Mouse (Mus musculus) fat pad, adult 2 months (tissue): ENCODE results near the gene Trim41.
"Not testable (repeated sequence)": the region's sequence is repeated elsewhere in the genome, so short reads cannot be mapped to it uniquely, and the experiment has no call there.

Source experiments
- DNase-seq: peaks from one replicate; pipeline ENCODE4 v3.0.0-alpha.2; 2011; ENCODE audit warnings: low read depth, low spot score; ENCODE audit errors: extremely low read depth

The Trim41 gene

DNA sequence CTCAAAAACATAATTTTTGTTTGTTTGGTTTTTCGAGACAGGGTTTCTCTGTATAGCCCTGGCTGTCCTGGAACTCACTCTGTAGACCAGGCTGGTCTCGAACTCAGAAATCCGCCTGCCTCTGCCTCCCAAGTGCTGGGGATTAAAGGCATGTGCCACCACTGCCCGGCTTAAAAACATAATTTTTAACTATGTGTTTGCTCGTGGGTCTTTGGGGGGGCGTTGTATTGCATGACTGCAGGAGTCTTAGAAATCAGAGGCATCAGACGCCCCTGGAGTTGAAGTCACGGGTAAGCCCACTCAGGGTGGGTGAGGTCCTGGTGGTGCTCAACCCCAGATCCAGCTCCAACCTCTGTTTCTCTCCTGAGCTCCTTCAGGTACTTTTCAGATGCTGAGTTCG is 25.3 kb downstream of the Trim41 start:
- not testable (repeated sequence) for DNase-seq

DNA sequence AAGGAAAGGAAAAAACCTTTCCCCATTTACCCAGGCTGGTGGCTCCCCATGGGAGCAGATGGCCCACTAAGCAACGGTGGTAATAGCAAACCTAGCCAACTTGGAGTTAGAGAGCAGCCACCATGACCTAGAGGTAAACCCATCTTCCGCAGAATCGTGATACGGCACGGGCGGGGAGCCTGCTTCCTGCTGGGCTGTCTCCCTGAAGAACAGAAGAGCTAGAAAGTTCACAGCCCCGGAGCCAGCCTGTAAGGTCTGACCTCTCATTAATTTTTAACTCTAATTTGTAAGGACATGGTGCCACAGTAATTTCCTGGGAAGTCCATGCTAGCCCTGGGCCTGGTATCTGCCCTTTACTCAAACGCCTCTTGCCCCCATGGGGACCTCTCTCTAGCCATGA is 26.2 kb downstream of the Trim41 start:
- DNase-seq: no peak

DNA sequence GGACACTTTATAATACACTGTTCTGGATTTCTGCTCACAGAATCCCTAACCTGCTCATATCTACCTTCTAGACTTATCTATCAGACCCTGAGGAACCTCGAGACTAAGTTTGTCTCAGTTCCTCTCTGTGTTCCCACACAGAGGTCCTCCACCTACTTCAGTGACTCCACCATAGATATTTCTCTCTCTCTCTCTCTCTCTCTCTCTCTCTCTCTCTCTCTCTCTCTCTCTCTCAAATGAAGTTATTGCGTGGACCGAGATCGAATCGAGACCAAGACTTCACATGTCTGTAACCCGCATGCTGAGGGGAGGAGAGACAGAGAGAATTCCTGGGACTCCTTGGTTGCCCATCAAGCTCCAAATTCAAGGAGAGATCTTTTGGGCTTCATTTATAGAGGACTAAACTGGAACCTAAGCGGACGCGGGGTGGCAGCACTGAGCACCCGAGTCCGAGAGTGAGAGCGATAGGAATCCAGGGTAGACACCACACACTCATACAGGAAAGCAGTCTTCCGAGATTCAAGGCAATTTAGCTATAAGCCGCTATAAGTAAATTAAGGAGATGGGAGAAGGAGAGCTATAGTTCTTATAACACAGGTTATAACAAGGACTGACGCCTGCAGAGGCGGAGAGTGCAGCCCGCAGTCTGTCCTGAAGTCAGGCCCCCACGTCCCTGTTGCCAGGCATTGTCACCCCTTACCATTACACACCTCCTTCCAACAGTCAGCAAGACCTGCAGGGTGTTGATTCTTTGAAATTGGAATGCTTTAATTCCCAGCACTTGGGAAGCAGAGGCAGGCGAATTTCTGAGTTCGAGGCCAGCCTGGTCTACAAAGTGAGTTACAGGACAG is 27.0 kb downstream of the Trim41 start:
- DNase-seq: no peak

DNA sequence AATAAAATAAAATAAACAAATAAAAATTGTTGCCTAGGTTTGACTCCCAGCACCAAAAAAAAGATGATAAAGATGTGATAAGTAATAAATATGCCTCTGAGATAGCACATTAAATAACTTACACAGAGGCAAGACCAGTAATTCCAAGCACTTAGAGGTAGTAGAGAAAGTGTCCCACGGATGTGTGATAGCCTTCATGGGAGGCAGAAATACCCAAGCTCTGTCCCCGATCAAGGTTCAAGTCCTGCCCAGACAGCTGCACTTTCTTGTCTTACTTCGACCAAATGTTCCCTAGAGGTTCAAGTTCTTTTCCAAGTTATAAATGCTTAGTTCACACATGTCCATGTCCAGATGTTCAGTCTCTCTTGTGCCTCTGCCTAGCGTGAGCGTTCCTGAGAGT is 27.9 kb downstream of the Trim41 start:
- DNase-seq: no peak

DNA sequence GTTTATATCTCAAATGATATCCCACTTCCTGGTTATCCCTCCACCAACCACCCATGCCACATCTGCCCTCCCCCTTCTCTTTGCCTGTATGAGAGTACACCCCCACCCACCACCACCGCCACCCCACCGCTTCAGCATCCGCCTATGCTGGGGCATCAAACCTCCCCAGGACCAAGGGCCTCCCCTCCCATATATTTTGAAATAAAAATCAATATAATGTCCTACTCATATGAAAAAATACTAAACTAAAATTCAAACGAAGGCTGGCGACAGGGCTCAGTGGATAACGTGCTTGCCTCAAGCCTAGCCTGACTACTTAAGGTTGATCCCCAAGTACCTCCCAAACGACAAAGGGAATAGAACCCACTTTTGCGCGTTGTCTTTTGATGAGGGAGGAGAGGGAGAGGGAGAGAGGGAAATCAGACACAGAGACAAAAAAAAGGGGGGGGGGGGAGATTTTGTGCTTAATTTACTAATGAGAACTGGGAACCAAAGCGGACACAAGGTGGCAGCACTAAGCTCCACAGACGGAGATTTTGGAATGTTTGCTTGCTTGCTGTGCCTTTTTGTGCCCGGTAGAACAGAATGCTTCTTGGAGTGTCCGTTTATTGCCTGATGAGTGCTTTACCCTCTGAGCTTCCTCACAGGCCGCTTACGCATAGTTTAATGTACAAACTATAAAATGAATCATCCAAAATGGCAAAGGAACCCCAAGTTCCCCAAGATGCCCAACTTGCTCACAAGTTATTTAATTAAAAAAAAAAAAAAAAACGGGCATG is 28.7 kb downstream of the Trim41 start:
- no peak for DNase-seq

DNA sequence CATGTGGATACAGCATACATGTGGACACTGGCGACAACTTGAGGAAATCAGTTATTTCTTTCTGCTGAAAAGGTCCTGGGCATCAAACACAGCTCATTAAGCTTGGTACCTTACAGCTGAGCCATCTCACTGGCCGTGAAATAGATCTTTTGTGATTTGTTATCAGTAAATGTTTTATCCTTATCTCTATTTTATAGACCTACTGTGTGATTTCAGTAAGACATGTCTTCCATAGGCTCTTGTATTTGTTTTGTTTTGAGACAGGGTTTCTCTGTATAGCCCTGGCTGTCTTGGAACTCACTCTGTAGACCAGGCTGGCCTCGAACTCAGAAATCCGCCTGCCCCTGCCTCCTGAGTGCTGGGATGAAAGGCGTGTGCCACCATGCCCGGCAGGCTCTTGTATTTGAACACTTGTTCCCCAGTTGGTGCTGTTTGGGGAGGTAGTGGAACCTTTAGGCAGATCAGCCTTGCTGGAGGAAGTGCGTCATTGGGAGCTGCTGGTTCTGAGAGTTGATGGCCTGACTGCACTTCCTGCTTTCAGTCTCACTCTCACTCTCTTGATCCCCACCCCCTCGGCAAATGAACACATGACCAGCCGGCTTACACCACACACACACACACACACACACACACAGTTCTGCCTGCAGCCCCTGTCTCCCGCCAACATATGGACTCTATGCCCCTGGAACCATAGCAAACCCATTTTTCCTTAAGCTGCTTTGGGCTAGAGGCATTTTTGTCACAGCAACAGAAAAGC is 29.5 kb downstream of the Trim41 start:
- no peak for DNase-seq

DNA sequence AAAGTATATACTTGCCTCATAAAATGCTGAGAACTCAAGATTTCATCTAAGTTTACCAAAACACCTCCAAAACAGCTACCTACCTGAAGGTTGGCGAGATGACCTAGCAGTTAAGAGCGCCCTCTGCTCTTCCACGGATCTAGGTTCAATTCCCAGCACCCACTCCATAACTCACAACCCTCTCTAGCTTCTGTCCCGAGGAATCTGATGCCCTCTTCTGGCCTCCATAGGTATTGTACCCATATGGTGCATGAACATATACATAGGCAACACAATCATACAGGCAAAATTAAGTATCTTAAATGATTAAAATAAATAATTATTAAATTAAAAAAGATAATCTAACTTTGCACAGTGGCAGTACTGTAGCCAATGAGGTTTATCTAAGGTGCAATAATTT is 34.9 kb downstream of the Trim41 start:
- DNase-seq: no peak

DNA sequence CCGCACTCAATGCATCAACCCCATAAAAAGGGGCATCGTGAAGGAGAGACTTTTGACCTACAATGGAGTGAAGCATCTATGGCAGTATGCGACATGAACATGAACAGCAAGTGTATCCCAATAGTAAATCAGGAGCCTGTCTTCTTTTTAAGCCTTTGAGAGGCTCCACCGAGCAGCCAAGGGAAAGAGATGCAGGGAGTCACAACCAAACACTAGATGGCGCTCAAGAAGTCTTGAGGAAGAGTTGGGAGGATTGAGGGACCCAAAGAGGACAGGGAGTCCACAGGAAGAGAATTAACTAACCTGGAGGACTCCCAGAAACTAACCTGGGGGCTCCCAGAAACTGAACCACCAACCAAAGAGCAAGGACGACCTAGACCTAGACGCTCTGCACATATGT is 37.7 kb downstream of the Trim41 start:
- no peak for DNase-seq

DNA sequence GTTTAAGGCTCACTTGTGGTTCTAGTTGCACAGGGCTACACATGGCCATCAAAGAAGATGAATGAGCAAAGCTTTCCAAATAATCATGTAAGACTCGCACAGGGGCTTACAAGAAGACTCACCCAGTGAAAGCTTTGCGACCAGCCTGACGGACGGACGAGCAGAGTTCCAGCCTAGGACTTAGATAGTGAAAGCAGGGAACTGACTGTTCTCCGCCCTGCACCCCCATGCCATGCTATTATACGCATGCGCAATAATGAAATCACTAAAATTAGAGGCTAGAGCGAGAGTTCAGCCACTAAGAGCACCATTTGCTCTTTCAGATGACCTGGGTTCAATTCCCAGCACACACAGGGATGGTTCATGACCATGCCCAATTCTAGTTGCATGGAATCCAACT is 39.9 kb downstream of the Trim41 start:
- no peak for DNase-seq

DNA sequence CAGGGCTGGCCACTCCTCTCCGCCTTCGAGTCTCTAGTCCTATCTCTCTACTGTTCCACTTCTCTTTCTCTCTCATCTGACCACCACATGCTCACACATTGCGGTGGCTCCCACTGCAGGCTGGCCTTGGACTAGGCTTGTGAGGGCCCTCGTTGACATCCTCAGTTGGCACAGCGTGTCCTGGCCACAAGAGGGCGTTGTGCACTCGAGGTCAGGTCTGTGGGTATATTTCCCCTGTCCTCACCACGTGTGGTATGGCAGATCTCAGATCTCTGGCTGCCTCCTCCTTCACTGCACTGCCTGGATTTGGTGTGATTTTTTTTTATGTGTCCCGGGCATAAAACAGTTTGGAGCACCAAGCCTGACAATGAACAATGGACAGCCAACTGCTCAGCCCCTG is 40.5 kb downstream of the Trim41 start:
- no peak for DNase-seq

DNA sequence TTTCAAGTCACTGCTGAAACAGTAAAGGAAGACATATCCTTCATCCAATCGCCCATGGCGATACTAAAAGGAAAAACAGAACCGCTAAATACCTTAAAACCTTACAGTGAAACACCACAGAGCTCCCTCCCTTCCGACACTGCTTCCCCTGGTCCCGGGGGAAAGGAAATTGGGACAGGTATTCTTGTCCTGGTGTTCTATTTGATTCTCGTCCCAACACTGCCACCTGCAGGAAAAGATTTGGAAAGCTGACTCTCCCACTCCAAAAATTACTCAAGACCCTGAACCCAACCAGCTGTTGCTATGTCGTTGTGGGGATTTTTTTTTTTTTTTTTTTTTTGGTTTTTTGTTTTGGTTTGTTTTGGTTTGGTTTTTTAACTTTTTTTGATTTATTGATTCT is 41.7 kb downstream of the Trim41 start:
- DNase-seq: no peak

DNA sequence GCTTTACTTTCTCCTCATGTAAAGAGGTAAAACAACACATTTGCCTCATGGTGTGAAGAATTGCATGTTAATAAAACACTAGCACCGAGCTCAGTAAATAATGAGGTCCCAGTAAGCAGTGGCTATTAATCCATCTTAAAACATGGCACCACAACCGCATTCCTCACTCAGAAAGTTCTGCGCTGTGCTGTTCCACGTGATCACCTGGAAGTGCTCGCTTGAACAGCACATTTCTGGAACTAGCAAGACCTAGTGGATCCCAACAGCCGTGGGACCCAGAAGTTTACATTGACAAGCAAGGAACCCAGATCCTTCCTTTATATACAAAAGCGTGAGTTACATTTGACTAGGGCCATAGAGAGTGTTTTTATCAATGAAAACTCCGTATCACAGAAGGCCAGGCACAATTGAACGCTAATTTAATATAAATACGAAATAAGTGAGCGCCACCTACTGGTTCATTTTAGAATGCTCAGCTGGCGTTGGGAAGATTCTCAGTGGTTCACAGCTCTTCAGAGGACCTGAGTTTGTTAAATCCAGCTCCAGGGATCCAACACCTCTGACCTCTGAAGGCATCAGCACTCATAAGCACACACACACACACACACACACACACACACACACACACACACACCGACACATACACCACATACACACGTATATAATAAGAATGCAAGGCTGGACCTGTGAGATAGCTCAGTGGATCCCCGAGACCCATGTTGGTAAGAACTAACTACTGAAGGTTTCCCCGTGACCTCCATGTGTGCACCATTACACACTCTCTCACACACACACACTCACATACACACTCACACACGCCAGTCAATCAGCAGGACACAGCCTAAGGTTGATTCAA is 42.5 kb downstream of the Trim41 start:
- no peak for DNase-seq

DNA sequence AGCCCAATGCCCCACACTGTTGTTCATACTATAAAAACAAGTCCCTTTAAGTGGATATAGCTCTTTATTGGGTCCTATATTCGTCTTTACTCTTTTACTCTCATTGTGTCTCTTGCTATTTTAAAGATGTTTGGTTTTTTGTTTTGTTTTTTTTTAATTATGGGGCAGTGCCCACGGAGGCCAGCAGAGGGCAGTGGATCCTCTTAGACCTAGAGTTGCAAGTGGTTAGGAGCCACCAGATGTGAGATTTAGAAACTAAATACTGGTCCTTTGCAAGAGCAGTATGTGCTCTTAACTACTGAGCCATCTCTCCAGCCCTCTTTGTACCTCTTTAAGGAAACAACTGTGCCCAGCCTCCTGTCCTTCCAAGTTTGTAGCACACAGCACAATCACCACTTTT is 45.5 kb downstream of the Trim41 start:
- DNase-seq: no peak

DNA sequence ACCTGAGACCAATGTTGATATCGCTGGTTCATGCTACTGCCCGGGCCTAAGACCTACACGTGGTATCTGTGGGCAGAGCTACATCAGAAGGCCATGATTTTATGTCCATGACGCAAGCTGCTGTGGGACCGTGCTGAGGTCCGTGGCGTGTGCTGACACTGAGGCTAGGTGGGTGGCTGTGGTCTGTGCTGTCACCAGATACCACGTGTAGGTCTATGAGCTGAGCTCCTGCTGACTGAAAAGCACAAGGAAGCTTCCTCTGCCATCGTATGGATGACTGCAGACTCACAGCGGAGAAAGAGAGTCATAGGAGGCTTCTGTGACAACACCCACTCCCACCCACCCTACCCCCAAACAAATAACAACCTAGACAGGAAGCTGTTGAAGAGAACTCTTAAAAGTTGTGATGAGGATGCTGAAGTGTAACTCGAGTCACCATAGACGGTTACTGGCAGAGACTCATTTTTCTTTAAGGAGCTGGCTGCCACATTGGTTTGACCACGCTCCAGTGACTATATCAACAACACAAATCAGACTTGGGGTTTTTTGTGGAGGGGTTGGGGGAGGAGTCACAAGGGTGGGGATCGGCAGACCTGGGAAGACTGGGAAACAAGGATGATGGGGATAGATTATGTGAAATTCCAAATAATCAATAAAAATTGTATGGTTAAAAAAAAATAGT is 49.8 kb downstream of the Trim41 start:
- no peak for DNase-seq

DNA sequence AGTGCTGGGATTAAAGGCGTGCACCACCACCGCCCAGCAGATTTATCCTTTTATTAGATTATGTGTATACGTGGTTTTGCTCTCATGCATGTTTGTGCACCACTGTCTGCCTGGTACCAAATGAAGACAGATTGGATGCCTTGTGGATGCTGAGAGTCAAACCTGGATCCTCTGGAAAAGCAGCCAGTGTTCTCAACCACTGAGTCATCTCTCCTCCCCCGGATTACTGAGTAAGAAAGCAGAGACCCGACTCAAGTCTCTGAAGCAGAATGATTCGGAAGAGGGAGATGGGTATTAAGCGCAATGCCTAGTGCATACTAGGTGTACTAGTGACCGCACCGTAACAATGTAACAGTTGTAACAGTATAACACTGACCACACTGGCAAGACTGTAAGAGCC is 53.0 kb downstream of the Trim41 start:
- DNase-seq: no peak

DNA sequence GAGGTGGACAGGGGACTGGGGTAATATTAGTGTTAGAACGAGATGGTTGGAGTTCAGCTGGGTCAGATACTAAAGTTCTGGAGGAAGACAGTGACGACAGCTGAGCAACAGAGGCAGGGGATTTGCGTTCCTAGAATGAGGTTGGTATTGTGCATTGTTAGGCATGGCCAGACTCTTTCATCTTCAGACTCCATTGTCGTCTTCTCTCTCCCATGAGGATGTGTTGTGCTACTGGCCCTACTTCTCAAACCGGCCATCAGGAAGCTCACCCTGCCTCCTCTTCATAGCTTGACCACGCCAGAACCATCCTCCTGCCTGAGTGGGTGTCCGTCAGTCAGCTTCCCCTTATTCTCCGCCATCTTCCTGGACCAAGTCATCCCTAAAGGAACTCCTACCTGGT is 58.1 kb downstream of the Trim41 start:
- DNase-seq: no peak
